Mouse (Mus musculus) heart, embryonic 14.5 days (tissue): ENCODE measurements around the gene Gpam. TPM values are rescaled to one million over a fixed set of nuclear protein-coding genes. Genes with fewer than 3 reads are reported as not detected.

Source experiments
- ATAC-seq: fragments of 200-750 bp; cut with Nextera tagmentation; 2 replicates; pipeline ENCODE4 v1.8.0; 2017; ENCODE audit warnings: low read depth, moderate TSS enrichment; ENCODE audit not compliant: insufficient number of reproducible peaks, insufficient read depth, low FRiP score
- H3K27ac ChIP-seq, 2 experiments: fragments of 200-500 bp in 1 of 2; fragments of 300-500 bp in 1 of 2; sonication (generic) in 1 of 2; replicated peaks in 1 of 2; 2 replicates each; pipeline ENCODE4 v1.5.1; 2012 to 2014; ENCODE audit warnings: low read depth in 2 of 2, low read length in 2 of 2, control low read depth in 1 of 2, mild to moderate bottlenecking in 1 of 2, mixed read lengths in 1 of 2; ENCODE audit not compliant: control insufficient read depth in 1 of 2, insufficient read depth in 1 of 2
- H3K27me3 ChIP-seq: fragments of 300-500 bp; sonication (generic); 2 replicates; pipeline ENCODE4 v1.6.1; 2014; ENCODE audit warnings: mild to moderate bottlenecking, low read length, control low read depth; ENCODE audit not compliant: control insufficient read depth, insufficient read depth
- H3K36me3 ChIP-seq: fragments of 300-500 bp; sonication (generic); 2 replicates; pipeline ENCODE4 v1.6.1; 2014; ENCODE audit warnings: mild to moderate bottlenecking, control low read depth, low read length, mixed read lengths; ENCODE audit not compliant: control insufficient read depth, insufficient read depth
- H3K4me1 ChIP-seq, 2 experiments: fragments of 200-500 bp in 1 of 2; fragments of 300-500 bp in 1 of 2; sonication (generic) in 1 of 2; 2 replicates each; pipeline ENCODE4 v1.6.1; 2012 to 2014; ENCODE audit warnings: low read length in 2 of 2, control low read depth in 1 of 2, mixed read lengths in 1 of 2; ENCODE audit not compliant: control insufficient read depth in 2 of 2, insufficient read depth in 2 of 2
- H3K4me2 ChIP-seq: fragments of 300-500 bp; sonication (generic); 2 replicates; pipeline ENCODE4 v1.6.1; 2014; ENCODE audit warnings: mild to moderate bottlenecking, low read length
- H3K4me3 ChIP-seq, 2 experiments: fragments of 200-500 bp in 1 of 2; fragments of 300-500 bp in 1 of 2; sonication (generic) in 1 of 2; 2 replicates each; pipeline ENCODE4 v1.5.1; 2012 to 2014; ENCODE audit warnings: low read length in 2 of 2, mild to moderate bottlenecking in 2 of 2, control low read depth in 1 of 2, low read depth in 1 of 2, moderate library complexity in 1 of 2; ENCODE audit not compliant: control insufficient read depth in 1 of 2, insufficient read depth in 1 of 2
- H3K9ac ChIP-seq: fragments of 300-500 bp; sonication (generic); 2 replicates; pipeline ENCODE4 v1.6.1; 2014; ENCODE audit warnings: mild to moderate bottlenecking, low read length
- H3K9me3 ChIP-seq: fragments of 300-500 bp; sonication (generic); 2 replicates; pipeline ENCODE4 v1.6.1; 2016; ENCODE audit warnings: low read length, control low read depth; ENCODE audit not compliant: control insufficient read depth
- WGBS: fragments of 180-500 bp; shearing (Covaris S2); extraction: QIAGEN DNeasy Blood & Tissue Kit; methylation state at CpG from one replicate; pipeline ENCODE4 v1.1.7; 2014; 5-methylcytosine and 5-hydroxymethylcytosine counted together
- polyA plus RNA-seq: library from polyadenylated mRNA; unstranded; fragments of >200 nt; fragmentation: Nextera tagmentation; extraction: Ambion mirVana; gene quantifications from 2 replicates; pipeline ENCODE4 v1.2.1, GENCODE M21; 2014

The Gpam gene
- polyA plus RNA-seq, 1 experiment from 2014 or later = 11.1 TPM

DNA sequence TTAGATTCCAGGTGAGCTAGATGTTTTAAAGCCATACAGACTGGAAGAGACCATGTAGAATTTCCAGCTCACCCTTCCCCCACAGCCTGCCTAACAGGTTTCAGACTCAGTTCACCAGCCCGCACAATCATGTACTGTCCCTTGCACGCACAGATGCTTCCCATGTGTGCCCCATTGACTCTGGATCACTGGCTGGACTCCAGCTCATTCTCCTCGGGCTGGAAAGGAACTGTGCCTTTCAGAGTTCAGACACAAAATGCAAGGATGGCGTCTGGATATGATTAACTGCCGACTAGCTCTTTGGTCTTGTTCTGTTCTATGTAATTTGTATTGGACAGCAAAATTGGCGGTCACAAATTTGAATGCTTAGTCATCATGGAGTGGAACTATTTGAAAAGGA lies 22.6 kb upstream of the Gpam start:
- no peaks in the 10 kb centered on the region for H3K36me3 ChIP-seq
- H3K4me2 ChIP-seq = no peak overlapping the region
- no peak overlapping the region for H3K27ac ChIP-seq
- H3K9me3 ChIP-seq = no peaks in the 10 kb centered on the region
- H3K4me1 ChIP-seq = peaks cover 0 to 2% of the 10 kb centered on the region in 2 experiments; a peak in 1 of 4 replicates
- H3K9ac ChIP-seq = no peak overlapping the region
- no peaks in the 10 kb centered on the region for H3K27me3 ChIP-seq
- ATAC-seq = no peak
- 76% methylated on average over 6 of the region's 6 CpGs for WGBS
- no peak overlapping the region for H3K4me3 ChIP-seq

DNA sequence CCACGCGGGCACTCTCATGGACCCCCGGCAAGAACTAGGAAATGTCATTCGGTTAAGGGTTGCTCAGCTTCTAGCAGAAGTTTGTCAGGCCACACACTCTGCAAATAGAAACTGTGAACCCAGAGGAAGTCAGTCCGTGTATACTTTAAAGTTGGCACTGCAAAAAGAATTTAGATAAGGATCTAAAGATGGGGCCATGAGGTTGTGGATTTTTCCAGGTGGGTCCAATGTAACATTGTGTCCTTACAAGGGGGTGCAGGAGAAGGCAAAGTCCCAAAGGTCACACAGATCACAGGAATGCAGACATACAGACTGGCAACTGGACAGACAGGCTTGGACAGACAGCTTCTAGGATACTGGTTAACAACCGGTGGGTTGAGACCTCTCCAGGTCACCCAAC lies 21.1 kb upstream of the Gpam start:
- WGBS = 76% methylated on average over 6 of the region's 6 CpGs
- Histone ChIP-seq H3K4me1 (peaks cover 0 to 5% of the 10 kb centered on the region in 2 experiments; a peak in 1 of 4 replicates), H3K36me3 (no peaks in the 10 kb centered on the region), H3K9ac (no peak overlapping the region), H3K27ac (no peak overlapping the region), H3K9me3 (no peaks in the 10 kb centered on the region), H3K27me3 (no peaks in the 10 kb centered on the region), H3K4me2 (no peak overlapping the region), H3K4me3 (no peak overlapping the region)
- no peak for ATAC-seq

DNA sequence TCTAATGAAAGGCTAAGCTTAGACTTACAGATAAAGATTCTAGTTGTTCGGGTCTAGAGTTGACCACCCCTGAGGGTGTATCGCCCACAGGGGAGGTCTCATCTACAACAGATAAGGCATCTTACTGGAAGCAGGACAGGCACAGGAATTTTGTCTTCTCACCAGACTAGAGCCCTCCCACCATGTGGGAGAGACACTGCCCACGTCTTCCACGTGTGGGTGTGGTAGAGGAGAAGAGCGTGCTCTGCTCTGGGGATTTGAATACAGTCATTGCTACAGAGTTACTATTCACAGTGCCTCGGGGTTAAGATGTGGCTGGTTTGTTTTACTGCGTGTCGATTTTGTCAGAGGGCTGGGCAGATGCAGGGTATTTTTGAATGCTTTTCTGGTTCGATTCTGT lies 20.5 kb upstream of the Gpam start:
- no peak for ATAC-seq
- H3K27ac ChIP-seq = no peak overlapping the region
- no peak overlapping the region for H3K9ac ChIP-seq
- no peaks in the 10 kb centered on the region for H3K9me3 ChIP-seq
- WGBS = 58% methylated on average over 9 of the region's 9 CpGs
- no peak overlapping the region for H3K4me3 ChIP-seq
- peaks cover 0 to 5% of the 10 kb centered on the region in 2 experiments; a peak in 1 of 4 replicates for H3K4me1 ChIP-seq
- H3K4me2 ChIP-seq = no peak overlapping the region
- H3K27me3 ChIP-seq = no peaks in the 10 kb centered on the region
- H3K36me3 ChIP-seq = no peaks in the 10 kb centered on the region

DNA sequence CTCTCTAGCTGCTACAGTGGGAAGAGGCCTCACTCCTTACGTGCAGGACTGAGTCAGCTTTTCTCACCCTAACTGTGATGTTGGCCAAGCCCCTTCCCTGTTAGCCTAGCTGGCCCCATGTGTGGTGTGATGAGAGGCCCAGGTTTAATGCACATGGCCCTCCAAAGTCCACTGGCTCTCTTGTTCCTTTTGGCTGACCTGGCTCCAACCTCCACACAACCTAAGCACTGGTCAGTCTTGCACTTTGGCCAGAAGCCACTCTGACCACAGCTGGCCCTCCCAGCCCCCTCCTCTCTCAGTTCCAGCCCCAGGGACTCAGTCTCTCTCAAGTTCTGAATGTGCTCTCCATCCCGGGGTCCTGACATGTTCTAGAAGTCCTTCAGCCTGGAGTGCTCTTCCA lies 18.1 kb upstream of the Gpam start:
- 60% methylated on average over 2 of the region's 2 CpGs for WGBS
- H3K9me3 ChIP-seq = no peaks in the 10 kb centered on the region
- no peak overlapping the region for H3K27ac ChIP-seq
- no peak overlapping the region for H3K9ac ChIP-seq
- ATAC-seq = no peak
- H3K27me3 ChIP-seq = no peaks in the 10 kb centered on the region
- no peak overlapping the region for H3K4me2 ChIP-seq
- H3K36me3 ChIP-seq = no peaks in the 10 kb centered on the region
- no peak overlapping the region for H3K4me3 ChIP-seq
- peaks cover 0 to 5% of the 10 kb centered on the region in 2 experiments; a peak in 1 of 4 replicates for H3K4me1 ChIP-seq

DNA sequence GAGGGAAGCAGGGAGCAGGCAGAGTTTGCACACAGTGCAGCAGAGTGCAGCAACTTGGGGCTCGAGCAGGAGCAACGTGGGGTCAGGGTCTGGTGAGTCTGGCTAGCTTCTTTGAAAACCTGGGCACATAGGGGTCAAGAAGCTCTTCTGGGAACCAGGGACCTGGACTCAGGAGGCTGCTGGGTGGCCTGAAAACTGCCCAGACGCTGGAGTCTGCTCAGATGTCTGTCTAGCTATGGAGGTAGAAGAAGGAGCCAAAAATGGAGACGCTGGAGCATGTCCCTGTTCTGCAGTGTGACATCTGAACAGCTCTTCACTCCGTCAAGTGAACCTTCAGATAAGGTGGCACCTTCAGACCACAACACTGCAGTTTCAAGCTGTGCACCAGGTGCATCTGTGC lies 17.7 kb upstream of the Gpam start:
- H3K4me3 ChIP-seq = no peak overlapping the region
- H3K4me1 ChIP-seq = peaks cover 0 to 5% of the 10 kb centered on the region in 2 experiments; a peak in 1 of 4 replicates
- H3K4me2 ChIP-seq = no peak overlapping the region
- no peaks in the 10 kb centered on the region for H3K36me3 ChIP-seq
- no peak overlapping the region for H3K27ac ChIP-seq
- whole genome bisulfite sequencing = 52% methylated on average over 5 of the region's 5 CpGs
- no peak overlapping the region for H3K9ac ChIP-seq
- H3K9me3 ChIP-seq = no peaks in the 10 kb centered on the region
- no peak for ATAC-seq
- no peaks in the 10 kb centered on the region for H3K27me3 ChIP-seq

DNA sequence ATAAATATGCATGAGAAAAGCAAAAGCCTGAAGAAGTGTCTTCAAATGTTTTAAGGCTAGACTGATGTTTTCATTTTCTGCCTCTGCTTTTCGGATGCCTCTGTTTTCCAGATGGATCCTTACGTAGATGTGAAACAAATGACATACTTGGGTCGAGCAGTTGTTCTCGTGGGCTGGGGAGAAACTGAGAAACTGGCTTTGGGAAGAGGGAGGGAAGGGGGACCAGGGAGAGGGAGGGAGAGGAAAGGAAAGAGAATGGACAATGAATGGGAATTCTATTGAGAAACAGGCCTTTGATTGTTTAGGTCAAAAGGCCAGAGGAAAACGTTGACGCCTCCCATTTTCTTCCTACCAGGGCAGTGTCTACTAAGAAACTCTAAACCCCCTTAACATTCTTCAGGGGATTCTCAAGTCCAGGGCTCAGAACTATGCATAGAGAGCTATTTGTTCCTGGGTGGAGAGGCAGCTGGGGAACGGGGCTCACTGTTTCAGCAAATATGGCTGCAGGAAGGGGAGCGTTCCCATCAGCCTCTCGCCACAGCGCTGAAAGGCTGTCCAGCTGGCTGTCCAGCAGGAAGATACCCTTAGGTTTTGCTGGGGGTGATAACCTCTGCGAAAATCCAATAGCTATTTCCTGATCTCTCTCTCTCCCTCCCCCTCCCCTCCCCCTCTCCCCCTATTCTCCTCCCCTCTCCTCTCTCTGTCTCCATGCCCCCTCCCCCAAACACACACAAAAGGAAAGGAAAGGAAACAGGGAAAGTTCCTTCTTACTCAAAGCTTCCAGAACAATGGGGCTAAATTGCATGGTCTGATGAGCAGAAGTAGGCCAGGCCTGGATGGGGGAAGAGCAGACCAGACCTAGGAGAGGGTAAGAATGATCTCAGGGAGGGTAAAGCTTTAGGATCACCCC lies 16.6 kb upstream of the Gpam start:
- Histone ChIP-seq H3K9me3 (no peaks in the 10 kb centered on the region), H3K4me3 (no peak overlapping the region), H3K36me3 (no peaks in the 10 kb centered on the region), H3K4me1 (peaks cover 0 to 5% of the 10 kb centered on the region in 2 experiments; a peak in 1 of 4 replicates), H3K9ac (no peak overlapping the region), H3K27me3 (no peaks in the 10 kb centered on the region), H3K27ac (no peak overlapping the region), H3K4me2 (no peak overlapping the region)
- ATAC-seq = no peak
- WGBS = 55% methylated on average over 11 of the region's 11 CpGs

DNA sequence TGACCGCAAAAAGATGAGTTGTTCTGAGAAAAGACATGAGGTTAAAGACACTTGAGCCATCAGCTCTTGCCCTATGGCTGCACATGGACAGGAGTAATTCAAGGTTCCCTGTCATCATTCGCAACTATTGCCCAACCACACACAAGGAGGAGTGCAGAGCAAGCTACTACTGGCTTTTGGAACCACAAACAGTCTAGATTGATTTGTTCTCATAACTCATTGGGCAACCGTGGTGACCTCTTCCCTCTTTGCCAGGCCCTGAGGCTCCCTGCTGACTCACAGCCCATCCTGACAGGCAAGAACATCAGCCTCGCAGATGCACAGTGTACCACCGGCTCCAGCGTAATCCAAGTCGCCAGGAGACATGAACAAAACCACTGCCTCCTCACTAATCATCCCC lies 12.3 kb upstream of the Gpam start:
- WGBS = 82% methylated on average over 7 of the region's 7 CpGs
- H3K36me3 ChIP-seq = no peaks in the 10 kb centered on the region
- no peaks in the 10 kb centered on the region for H3K9me3 ChIP-seq
- H3K9ac ChIP-seq = no peak overlapping the region
- peaks cover 9 to 10% of the 10 kb centered on the region in 2 experiments; a peak in 3 of 4 replicates for H3K4me1 ChIP-seq
- H3K27ac ChIP-seq = no peak overlapping the region
- ATAC-seq = no peak
- no peak overlapping the region for H3K4me2 ChIP-seq
- H3K4me3 ChIP-seq = no peak overlapping the region
- no peaks in the 10 kb centered on the region for H3K27me3 ChIP-seq
